Mouse (Mus musculus): ENCODE measurements around the gene Sdf2l1. TPM values are rescaled to one million over a fixed set of nuclear protein-coding genes. Genes with fewer than 3 reads are reported as not detected.
"Not testable (repeated sequence)": the region's sequence is repeated elsewhere in the genome, so short reads cannot be mapped to it uniquely, and the experiment has no call there.

The Sdf2l1 gene
- polyA plus RNA-seq (2015; fragmentation: Nextera tagmentation; extraction: Ambion mirVana): 51.1 and 67.2 TPM in 2 replicates

GRCm38 (mm10) chr16:17132089-17132905 is at the start of gene Sdf2l1:
Gene Sdf2l1, minus strand, starts transcription at chr16:17132383.
- Histone ChIP-seq H3K9ac (peak within 1 kb of the TSS; percentile 80), H3K4me2 (peak within 1 kb of the TSS; percentile 97), H3K27me3 (no peaks in the 10 kb centered on the region), H3K27ac (replicated peaks) (peak within 1 kb of the TSS; percentile 87), H3K36me3 (no peaks in the 10 kb centered on the region), H3K9me3 (no peaks in the 10 kb centered on the region), H3K4me1 (replicated peaks) (peaks cover 22% of the 10 kb centered on the region), H3K4me3 (peak within 1 kb of the TSS; percentile 76)
- ATAC-seq (ENCODE audit: low read depth): peak; percentile 99
- WGBS: under 1% methylated on average over 47 of the region's 47 CpGs

GRCm38 (mm10) chr16:17181382-17181781 is 49.2 kb upstream of the Sdf2l1 start:
- ATAC-seq (ENCODE audit: low read depth): no peak
- whole genome bisulfite sequencing: 91% methylated on average over 4 of the region's 4 CpGs
- H3K9me3 ChIP-seq: no peaks in the 10 kb centered on the region

GRCm38 (mm10) chr16:17179706-17180105 is 47.5 kb upstream of the Sdf2l1 start:
- Histone ChIP-seq H3K4me1 (replicated peaks) (no peaks in the 10 kb centered on the region), H3K9ac (no peak overlapping the region), H3K9me3 (no peaks in the 10 kb centered on the region), H3K27me3 (no peaks in the 10 kb centered on the region), H3K27ac (replicated peaks) (no peak overlapping the region), H3K4me3 (no peak overlapping the region), H3K36me3 (peaks cover 25% of the 10 kb centered on the region), H3K4me2 (no peak overlapping the region)
- ATAC-seq (ENCODE audit: low read depth): no peak
- WGBS: 88% methylated on average over 3 of the region's 3 CpGs

More at GRCm38 (mm10) chr16:17181382-17181781, 49.2 kb upstream of the Sdf2l1 start:
- H3K27me3 ChIP-seq: no peaks in the 10 kb centered on the region
- H3K4me2 ChIP-seq: no peak overlapping the region
- H3K27ac ChIP-seq (replicated peaks): no peak overlapping the region
- no peak overlapping the region for H3K9ac ChIP-seq
- H3K4me3 ChIP-seq: no peak overlapping the region
- H3K36me3 ChIP-seq: peaks cover 21% of the 10 kb centered on the region; the same call in 1 of the 2 replicates
- H3K4me1 ChIP-seq (replicated peaks): no peaks in the 10 kb centered on the region

- no peak overlapping the region for H3K4me2 ChIP-seq
- H3K4me3 ChIP-seq: no peak overlapping the region
- ATAC-seq (ENCODE audit: low read depth): no peak
- no peaks in the 10 kb centered on the region for H3K27me3 ChIP-seq
- H3K36me3 ChIP-seq: peaks cover 37% of the 10 kb centered on the region
- H3K9ac ChIP-seq: no peak overlapping the region
- no peak overlapping the region for H3K27ac ChIP-seq (replicated peaks)
- no peaks in the 10 kb centered on the region for H3K4me1 ChIP-seq (replicated peaks)
- WGBS: 100% methylated on average over 1 of the region's 1 CpGs
- no peaks in the 10 kb centered on the region for H3K9me3 ChIP-seq
Observed at GRCm38 (mm10) chr16:17177623-17178170, 45.5 kb upstream of the Sdf2l1 start.

- Histone ChIP-seq H3K4me3 (no peak overlapping the region), H3K9ac (no peak overlapping the region), H3K9me3 (no peaks in the 10 kb centered on the region), H3K4me1 (replicated peaks) (no peaks in the 10 kb centered on the region), H3K36me3 (peaks cover 53% of the 10 kb centered on the region), H3K27ac (replicated peaks) (no peak overlapping the region), H3K27me3 (no peaks in the 10 kb centered on the region), H3K4me2 (no peak overlapping the region)
- whole genome bisulfite sequencing: 94% methylated on average over 2 of the region's 2 CpGs
- no peak for ATAC-seq (ENCODE audit: low read depth)
Observed at GRCm38 (mm10) chr16:17175765-17176164, 43.6 kb upstream of the Sdf2l1 start.

GRCm38 (mm10) chr16:17168049-17168448 is 35.9 kb upstream of the Sdf2l1 start:
- ATAC-seq (ENCODE audit: low read depth): no peak
- Histone ChIP-seq H3K36me3 (peaks cover 50% of the 10 kb centered on the region), H3K4me3 (no peak overlapping the region), H3K4me2 (no peak overlapping the region), H3K9me3 (no peaks in the 10 kb centered on the region), H3K4me1 (replicated peaks) (no peaks in the 10 kb centered on the region), H3K27ac (replicated peaks) (no peak overlapping the region), H3K27me3 (no peaks in the 10 kb centered on the region), H3K9ac (no peak overlapping the region)
- WGBS: 87% methylated on average over 5 of the region's 5 CpGs

- Histone ChIP-seq H3K4me1 (replicated peaks) (no peaks in the 10 kb centered on the region), H3K36me3 (peaks cover 41% of the 10 kb centered on the region), H3K27ac (replicated peaks) (no peak overlapping the region), H3K9me3 (no peaks in the 10 kb centered on the region), H3K4me3 (no peak overlapping the region), H3K9ac (no peak overlapping the region), H3K27me3 (no peaks in the 10 kb centered on the region), H3K4me2 (no peak overlapping the region)
- ATAC-seq (ENCODE audit: low read depth): no peak
Observed at GRCm38 (mm10) chr16:17167179-17167578, 35.0 kb upstream of the Sdf2l1 start.

GRCm38 (mm10) chr16:17165478-17165877 is 33.3 kb upstream of the Sdf2l1 start:
- H3K36me3 ChIP-seq: peaks cover 31% of the 10 kb centered on the region
- not testable (repeated sequence) for H3K9me3 ChIP-seq; H3K27me3 ChIP-seq; H3K9ac ChIP-seq; ATAC-seq (ENCODE audit: low read depth); H3K4me2 ChIP-seq; H3K27ac ChIP-seq (replicated peaks); H3K4me3 ChIP-seq; H3K4me1 ChIP-seq (replicated peaks)
- 93% methylated on average over 1 of the region's 1 CpGs for WGBS

GRCm38 (mm10) chr16:17154346-17154745 is 22.2 kb upstream of the Sdf2l1 start:
- Histone ChIP-seq H3K36me3 (peaks cover 70% of the 10 kb centered on the region), H3K9me3 (no peaks in the 10 kb centered on the region), H3K4me1 (replicated peaks) (no peaks in the 10 kb centered on the region), H3K4me3 (no peak overlapping the region), H3K27me3 (no peaks in the 10 kb centered on the region), H3K9ac (no peak overlapping the region), H3K27ac (replicated peaks) (no peak overlapping the region), H3K4me2 (no peak overlapping the region)
- no peak for ATAC-seq (ENCODE audit: low read depth)
- 91% methylated on average over 2 of the region's 2 CpGs for WGBS

GRCm38 (mm10) chr16:17151874-17152273 is 19.7 kb upstream of the Sdf2l1 start:
- Histone ChIP-seq H3K36me3 (peaks cover 50% of the 10 kb centered on the region), H3K9me3 (no peaks in the 10 kb centered on the region), H3K4me2 (no peak overlapping the region), H3K4me3 (no peak overlapping the region), H3K4me1 (replicated peaks) (peaks cover 16% of the 10 kb centered on the region), H3K9ac (no peak overlapping the region), H3K27ac (replicated peaks) (no peak overlapping the region), H3K27me3 (peaks cover 7% of the 10 kb centered on the region)
- ATAC-seq (ENCODE audit: low read depth): no peak
- 93% methylated on average over 4 of the region's 4 CpGs for WGBS

- H3K4me3 ChIP-seq: no peak overlapping the region
- no peak overlapping the region for H3K27ac ChIP-seq (replicated peaks)
- no peak overlapping the region for H3K9ac ChIP-seq
- peaks cover 7% of the 10 kb centered on the region for H3K27me3 ChIP-seq
- 88% methylated on average over 7 of the region's 7 CpGs for WGBS
- H3K4me1 ChIP-seq (replicated peaks): peaks cover 17% of the 10 kb centered on the region
- no peak for ATAC-seq (ENCODE audit: low read depth)
- H3K4me2 ChIP-seq: no peak overlapping the region
- no peaks in the 10 kb centered on the region for H3K9me3 ChIP-seq
- H3K36me3 ChIP-seq: peaks cover 44% of the 10 kb centered on the region
Observed at GRCm38 (mm10) chr16:17150520-17151258, 18.5 kb upstream of the Sdf2l1 start.

GRCm38 (mm10) chr16:17148084-17148483 is 15.9 kb upstream of the Sdf2l1 start:
- no peaks in the 10 kb centered on the region for H3K9me3 ChIP-seq
- H3K4me3 ChIP-seq: peak overlapping the region; percentile 66
- peak overlapping the region; percentile 70 for H3K9ac ChIP-seq
- peak; percentile 23 for ATAC-seq (ENCODE audit: low read depth)
- H3K27ac ChIP-seq (replicated peaks): no peak overlapping the region
- 5% methylated on average over 16 of the region's 16 CpGs for WGBS
- H3K4me1 ChIP-seq (replicated peaks): peaks cover 17% of the 10 kb centered on the region
- H3K4me2 ChIP-seq: peak overlapping the region; percentile 95
- peaks cover 25% of the 10 kb centered on the region for H3K36me3 ChIP-seq
- H3K27me3 ChIP-seq: peaks cover 7% of the 10 kb centered on the region
